Mouse (Mus musculus): ENCODE measurements around the gene Gsto1.

- TF ChIP-seq CTCF (IDR thresholded peaks at IDR 0.05) (no peak), EP300 (IDR thresholded peaks at IDR 0.05; ENCODE audit: insufficient read depth, low read depth, low read length) (no peak), POLR2A (IDR thresholded peaks at IDR 0.05; ENCODE audit: insufficient read depth, low read depth, low read length) (no peak)
These were observed 12.9 kb downstream of the Gsto1 start for GRCm38 (mm10) chr19:47867628-47868175.
